Mouse (Mus musculus) heart, adult 11 months (tissue): ENCODE measurements around the gene Srek1.
A peak's percentile ranks its signal among the peaks of the same experiment; 100 is the strongest.

Experiments used
- DNase-seq: peaks from one replicate; pipeline ENCODE4 v3.0.0; 2022

Gene Srek1

GRCm38 (mm10) chr13:103774119-103774757, at the start of gene Srek1:
Gene Srek1, minus strand, starts transcription at chr13:103774608.
- DNase-seq: peak; percentile 99

GRCm38 (mm10) chr13:103822270-103822669, 47.9 kb upstream of the Srek1 start:
- DNase-seq: no peak

GRCm38 (mm10) chr13:103819377-103819776, 45.0 kb upstream of the Srek1 start:
- peak; percentile 57 for DNase-seq

GRCm38 (mm10) chr13:103817935-103818334, 43.5 kb upstream of the Srek1 start:
- DNase-seq: no peak

GRCm38 (mm10) chr13:103807464-103807863, 33.1 kb upstream of the Srek1 start:
- no peak for DNase-seq

GRCm38 (mm10) chr13:103806210-103806851, 31.9 kb upstream of the Srek1 start:
- no peak for DNase-seq

- DNase-seq: no peak
These were observed 29.3 kb upstream of the Srek1 start for GRCm38 (mm10) chr13:103803721-103804120.

GRCm38 (mm10) chr13:103801021-103801420, 26.6 kb upstream of the Srek1 start:
- no peak for DNase-seq

- no peak for DNase-seq
These were observed 20.5 kb upstream of the Srek1 start for GRCm38 (mm10) chr13:103794688-103795543.

- no peak for DNase-seq
These were observed 5.6 kb upstream of the Srek1 start for GRCm38 (mm10) chr13:103779922-103780585.

GRCm38 (mm10) chr13:103777126-103777525, 2.7 kb upstream of the Srek1 start:
- peak; percentile 91 for DNase-seq

GRCm38 (mm10) chr13:103773407-103774118, 845 bp downstream of the Srek1 start:
- peak; percentile 86 for DNase-seq

- no peak for DNase-seq
These were observed 1.5 kb downstream of the Srek1 start for GRCm38 (mm10) chr13:103772917-103773316.

GRCm38 (mm10) chr13:103770821-103771220, 3.6 kb downstream of the Srek1 start:
- no peak for DNase-seq

- no peak for DNase-seq
These were observed 6.5 kb downstream of the Srek1 start for GRCm38 (mm10) chr13:103767935-103768334.

- no peak for DNase-seq
These were observed 10.8 kb downstream of the Srek1 start for GRCm38 (mm10) chr13:103763640-103764039.

GRCm38 (mm10) chr13:103761971-103762370, 12.4 kb downstream of the Srek1 start:
- no peak for DNase-seq

GRCm38 (mm10) chr13:103751421-103751820, 23.0 kb downstream of the Srek1 start:
- DNase-seq: no peak

GRCm38 (mm10) chr13:103745688-103746087, 28.7 kb downstream of the Srek1 start:
- DNase-seq: no peak

GRCm38 (mm10) chr13:103745160-103745559, 29.2 kb downstream of the Srek1 start:
- DNase-seq: no peak

GRCm38 (mm10) chr13:103735330-103736007, 38.9 kb downstream of the Srek1 start:
- peak; percentile 76 for DNase-seq

GRCm38 (mm10) chr13:103726872-103727271, 47.5 kb downstream of the Srek1 start:
- DNase-seq: peak; percentile 30
